Mouse (Mus musculus) embryonic facial prominence, embryonic 11.5 days (tissue): Measurements from ENCODE around the gene Col25a1. TPM values are rescaled to one million over a fixed set of nuclear protein-coding genes. Genes with fewer than 3 reads are reported as not detected.

Source experiments
- ATAC-seq: fragments of 200-750 bp; cut with Nextera tagmentation; replicated peaks from 2 replicates; pipeline ENCODE4 v1.8.0; 2017; ENCODE audit warnings: low read depth; ENCODE audit not compliant: insufficient number of reproducible peaks, low FRiP score, low TSS enrichment
- DNase-seq: peaks from one replicate; pipeline ENCODE4 v3.0.0-alpha.2; 2015; ENCODE audit warnings: low spot score
- H3K27ac ChIP-seq: fragments of 300-500 bp; sonication (generic); replicated peaks from 2 replicates; pipeline ENCODE4 v1.5.1; 2014; ENCODE audit warnings: mild to moderate bottlenecking, low read depth, low read length, control low read depth
- H3K27me3 ChIP-seq: fragments of 300-500 bp; sonication (generic); 2 replicates; pipeline ENCODE4 v1.6.1; 2014; ENCODE audit warnings: mild to moderate bottlenecking, low read length, moderate library complexity, mixed read lengths; ENCODE audit not compliant: control insufficient read depth, insufficient read depth
- H3K36me3 ChIP-seq: fragments of 300-500 bp; sonication (generic); replicated peaks from 2 replicates; pipeline ENCODE4 v1.6.1; 2014; ENCODE audit warnings: low read depth, mild to moderate bottlenecking, low read length, moderate library complexity, mixed read lengths; ENCODE audit not compliant: control insufficient read depth, insufficient read depth
- H3K4me1 ChIP-seq: fragments of 300-500 bp; sonication (generic); 2 replicates; pipeline ENCODE4 v1.6.1; 2014; ENCODE audit warnings: low read length, mixed read lengths; ENCODE audit not compliant: control insufficient read depth, insufficient read depth
- H3K4me2 ChIP-seq: fragments of 300-500 bp; sonication (generic); 2 replicates; pipeline ENCODE4 v1.6.1; 2014; ENCODE audit warnings: low read depth, mild to moderate bottlenecking, control low read depth, low read length, moderate library complexity
- H3K4me3 ChIP-seq: fragments of 300-500 bp; sonication (generic); 2 replicates; pipeline ENCODE4 v1.5.1; 2014; ENCODE audit warnings: low read depth, low read length, control low read depth
- H3K9ac ChIP-seq: fragments of 300-500 bp; sonication (generic); replicated peaks from 2 replicates; pipeline ENCODE4 v1.6.1; 2014; ENCODE audit warnings: mild to moderate bottlenecking, control low read depth, low read length
- H3K9me3 ChIP-seq: fragments of 300-500 bp; sonication (generic); replicated peaks from 2 replicates; pipeline ENCODE4 v1.6.1; 2016; ENCODE audit warnings: mild to moderate bottlenecking, low read length, inconsistent platforms, mixed read lengths; ENCODE audit not compliant: control insufficient read depth
- WGBS: fragments of 180-500 bp; shearing (Covaris S2); extraction: QIAGEN DNeasy Blood & Tissue Kit; methylation state at CpG from one replicate; pipeline ENCODE4 v1.1.7; 2014; 5-methylcytosine and 5-hydroxymethylcytosine counted together
- polyA plus RNA-seq: library from polyadenylated mRNA; unstranded; fragments of >200 nt; fragmentation: Nextera tagmentation; extraction: Ambion mirVana; gene quantifications from 2 replicates; pipeline ENCODE4 v1.2.1, GENCODE M21; 2014

Col25a1 gene
- polyA plus RNA-seq, 1 experiment from 2014 or later = 11.1 TPM

DNA sequence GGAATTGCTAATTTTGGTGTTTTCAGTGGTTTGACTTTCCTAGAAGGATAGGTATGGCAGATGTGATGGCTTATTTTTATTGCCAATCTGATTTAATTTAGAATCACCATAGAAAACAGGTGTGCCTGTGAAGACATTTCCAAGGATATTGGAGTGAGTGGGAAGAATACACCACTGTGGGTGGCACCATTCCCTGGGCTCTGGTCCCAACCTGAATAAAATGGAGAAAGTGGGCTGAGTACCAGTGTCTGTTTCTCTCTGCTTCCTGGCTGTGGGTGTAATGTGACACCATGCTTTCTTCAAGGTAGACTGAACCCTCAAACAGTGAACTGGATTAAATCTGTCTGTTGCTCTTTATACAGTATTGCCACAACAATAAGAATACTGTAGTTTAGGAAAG is 265.3 kb downstream of the Col25a1 start:
- ATAC-seq (no peak), DNase-seq (no peak)
- Histone ChIP-seq H3K4me3 (no peak overlapping the region), H3K9ac (no peak overlapping the region), H3K27me3 (no peaks in the 10 kb centered on the region), H3K9me3 (no peaks in the 10 kb centered on the region), H3K36me3 (no peaks in the 10 kb centered on the region), H3K4me1 (no peaks in the 10 kb centered on the region), H3K4me2 (no peak overlapping the region), H3K27ac (no peak overlapping the region)

DNA sequence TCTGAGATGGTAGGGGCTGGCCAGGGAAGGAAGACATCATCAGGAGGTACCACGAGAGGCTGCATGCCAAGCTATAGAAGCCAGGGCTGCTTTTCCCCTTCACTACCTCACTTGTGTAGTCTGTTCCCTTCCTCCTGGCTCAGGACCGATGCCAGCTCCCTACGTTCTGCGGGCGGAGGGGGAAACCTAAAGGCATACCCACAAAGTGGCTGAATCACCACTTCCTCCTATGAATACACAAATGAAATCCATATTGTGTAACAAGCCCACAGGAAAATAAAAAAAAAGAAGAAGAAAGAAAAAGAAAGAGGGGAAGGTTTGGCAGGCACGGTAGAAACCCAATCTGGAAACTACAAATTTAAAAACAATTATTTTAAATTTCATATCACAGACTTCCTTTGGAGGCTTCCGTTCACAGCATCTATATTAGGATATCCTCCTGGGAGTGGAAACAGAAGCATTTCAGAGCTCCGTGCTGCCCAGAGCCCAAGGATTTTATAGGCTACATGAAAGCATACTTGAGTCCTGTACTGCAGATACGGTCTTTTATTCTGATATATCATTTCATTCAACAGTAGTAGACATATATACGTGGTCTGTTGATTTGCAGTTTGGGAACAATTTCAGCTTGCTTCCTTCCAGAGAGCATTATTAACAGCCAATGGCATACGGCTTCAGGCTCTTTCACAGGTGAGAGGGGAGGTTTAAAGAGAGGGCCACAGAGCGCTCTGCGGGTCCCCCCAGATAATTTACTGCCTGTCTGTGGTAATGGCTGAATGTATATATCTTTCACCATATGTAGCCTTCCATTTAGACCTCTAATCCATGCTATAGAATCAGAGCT is 269.6 kb downstream of the Col25a1 start:
- no peak overlapping the region for H3K9ac ChIP-seq
- H3K4me1 ChIP-seq = no peaks in the 10 kb centered on the region
- no peaks in the 10 kb centered on the region for H3K9me3 ChIP-seq
- no peaks in the 10 kb centered on the region for H3K36me3 ChIP-seq
- no peak overlapping the region for H3K4me2 ChIP-seq
- ATAC-seq (no peak), DNase-seq (no peak)
- H3K27ac ChIP-seq = no peak overlapping the region
- H3K27me3 ChIP-seq = no peaks in the 10 kb centered on the region
- 73% methylated on average over 13 of the region's 13 CpGs for WGBS
- no peak overlapping the region for H3K4me3 ChIP-seq

DNA sequence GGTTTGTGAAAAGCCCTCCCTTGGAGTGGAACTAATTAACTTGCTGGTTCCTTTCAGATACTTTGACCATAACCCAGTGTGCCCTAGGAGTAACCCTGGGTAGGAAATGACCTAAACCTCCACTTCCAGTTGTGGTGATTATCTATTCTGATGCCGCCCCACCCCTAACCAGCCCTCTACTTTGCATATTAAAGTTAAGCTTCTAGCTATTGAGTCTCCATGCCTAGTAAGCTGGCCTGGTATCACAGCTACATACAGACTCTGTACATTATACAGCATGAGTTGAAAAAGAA is 270.2 kb downstream of the Col25a1 start:
- Histone ChIP-seq H3K27ac (no peak overlapping the region), H3K4me2 (no peak overlapping the region), H3K4me3 (no peak overlapping the region), H3K36me3 (no peaks in the 10 kb centered on the region), H3K27me3 (no peaks in the 10 kb centered on the region), H3K9me3 (no peaks in the 10 kb centered on the region), H3K9ac (no peak overlapping the region), H3K4me1 (no peaks in the 10 kb centered on the region)
- ATAC-seq (no peak), DNase-seq (no peak)
- WGBS = 60% methylated on average over 1 of the region's 1 CpGs

DNA sequence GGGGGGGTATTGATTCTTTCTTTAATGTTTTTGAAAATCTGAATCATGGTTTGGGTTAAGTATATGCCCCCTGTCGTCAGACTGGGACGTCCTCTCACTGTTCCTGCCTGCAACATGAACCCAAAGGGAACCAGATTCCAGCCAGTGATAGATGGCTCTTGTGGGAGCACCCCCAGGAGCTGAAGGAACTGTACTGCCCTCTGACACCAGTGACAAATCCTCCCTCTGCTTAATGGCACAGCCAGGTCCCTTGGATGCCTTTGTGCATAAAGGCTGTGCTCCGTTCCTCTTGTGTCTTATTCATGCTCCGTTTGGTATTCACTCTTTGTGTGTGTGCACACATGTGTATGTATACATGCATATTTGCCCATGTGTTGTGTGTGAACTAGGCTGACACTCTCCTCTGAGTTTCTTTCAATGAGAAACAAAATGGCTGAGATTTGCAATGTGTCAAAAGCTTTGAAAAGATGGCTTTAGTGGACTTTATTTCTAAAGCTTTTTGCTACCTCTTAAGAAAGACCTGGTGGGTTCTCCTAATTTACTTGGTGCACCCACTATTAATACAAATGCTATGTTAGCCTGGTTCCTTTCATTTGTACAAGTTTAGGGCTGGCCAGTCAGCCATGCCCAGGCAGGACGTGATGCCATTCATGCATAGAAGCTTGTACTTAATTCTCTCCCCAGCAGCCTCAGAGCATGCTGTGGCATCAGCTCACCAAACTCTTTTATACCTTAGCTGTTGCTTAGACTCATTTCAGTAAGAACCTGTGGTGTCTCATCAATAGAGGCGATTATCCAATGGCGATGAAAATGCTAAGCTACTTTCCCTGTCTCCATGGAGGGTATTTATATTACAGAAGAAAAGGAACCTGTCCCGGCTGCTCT is 273.5 kb downstream of the Col25a1 start:
- Histone ChIP-seq H3K4me3 (no peak overlapping the region), H3K9ac (no peak overlapping the region), H3K27me3 (no peaks in the 10 kb centered on the region), H3K4me1 (no peaks in the 10 kb centered on the region), H3K9me3 (no peaks in the 10 kb centered on the region), H3K27ac (no peak overlapping the region), H3K4me2 (no peak overlapping the region), H3K36me3 (no peaks in the 10 kb centered on the region)
- WGBS = 64% methylated on average over 8 of the region's 8 CpGs
- no peak for ATAC-seq
- DNase-seq = no peak

DNA sequence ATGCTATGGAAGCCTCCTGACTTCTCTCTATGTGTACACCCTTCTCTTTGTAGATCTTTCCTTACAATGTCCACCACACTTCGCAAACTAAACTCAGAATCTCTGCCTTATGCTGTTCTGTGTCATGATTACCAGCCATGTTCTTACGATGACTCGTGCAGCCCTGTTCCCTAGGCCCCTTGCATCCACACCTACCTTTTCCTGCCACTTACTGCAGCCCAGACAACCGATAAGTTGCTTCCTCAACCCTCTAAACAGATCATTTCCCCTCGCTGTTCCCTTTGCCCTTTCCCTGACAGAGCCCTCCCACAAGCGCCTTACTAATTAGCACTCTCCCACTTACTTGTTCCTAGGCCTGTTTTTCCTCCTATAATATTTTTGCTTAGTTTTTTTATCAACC is 275.9 kb downstream of the Col25a1 start:
- WGBS = 62% methylated on average over 6 of the region's 6 CpGs
- no peak overlapping the region for H3K27ac ChIP-seq
- H3K9ac ChIP-seq = no peak overlapping the region
- no peak overlapping the region for H3K4me3 ChIP-seq
- H3K9me3 ChIP-seq = no peaks in the 10 kb centered on the region
- ATAC-seq (no peak), DNase-seq (no peak)
- no peaks in the 10 kb centered on the region for H3K27me3 ChIP-seq
- no peaks in the 10 kb centered on the region for H3K4me1 ChIP-seq
- H3K36me3 ChIP-seq = no peaks in the 10 kb centered on the region
- H3K4me2 ChIP-seq = no peak overlapping the region

DNA sequence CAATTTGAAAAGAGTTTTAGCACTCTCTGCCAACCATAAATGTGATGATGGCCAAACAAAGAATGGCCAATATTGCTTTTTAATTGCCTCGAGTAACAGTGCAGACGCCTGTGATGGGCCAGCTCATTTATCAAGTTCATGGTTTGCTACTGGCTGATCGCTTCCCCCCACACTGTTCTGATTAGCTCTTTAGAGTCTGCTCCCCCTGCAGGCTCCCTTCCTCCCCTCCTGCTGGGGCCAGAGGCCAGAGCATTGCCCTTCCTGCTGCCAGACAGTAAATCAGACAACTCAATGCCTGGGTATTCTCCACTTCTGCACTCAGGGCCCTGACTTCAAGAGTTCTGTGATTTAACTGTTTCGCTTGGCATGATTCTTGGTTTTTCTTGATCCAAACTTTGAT is 281.9 kb downstream of the Col25a1 start:
- no peak for ATAC-seq
- DNase-seq = peak; percentile 68

DNA sequence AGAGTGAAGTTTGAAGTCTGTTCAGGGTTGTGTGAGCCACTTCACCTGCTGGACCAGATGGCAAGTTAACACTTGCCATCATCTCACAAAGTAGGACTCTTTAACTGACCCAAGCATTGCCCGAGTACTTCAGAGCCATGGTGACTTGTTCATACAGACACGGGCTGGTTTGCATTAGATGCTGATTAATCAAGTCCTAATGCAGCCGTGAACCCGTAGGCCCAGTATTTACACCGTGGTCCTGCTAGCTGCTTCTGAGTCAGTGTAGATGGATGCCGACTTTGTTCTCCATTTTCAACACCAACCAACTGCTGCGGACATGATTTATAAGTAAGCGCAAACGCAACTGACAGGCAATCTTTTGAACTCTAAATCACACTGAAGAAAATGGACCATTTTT is 287.6 kb downstream of the Col25a1 start:
- Histone ChIP-seq H3K9me3 (no peaks in the 10 kb centered on the region), H3K4me3 (no peak overlapping the region), H3K4me1 (no peaks in the 10 kb centered on the region), H3K27ac (no peak overlapping the region), H3K9ac (no peak overlapping the region), H3K4me2 (no peak overlapping the region), H3K27me3 (no peaks in the 10 kb centered on the region), H3K36me3 (no peaks in the 10 kb centered on the region)
- no peak for DNase-seq
- 73% methylated on average over 9 of the region's 9 CpGs for WGBS
- ATAC-seq = no peak

More for the DNA sequence above, 281.9 kb downstream of the Col25a1 start:
- no peaks in the 10 kb centered on the region for H3K27me3 ChIP-seq
- H3K9me3 ChIP-seq = no peaks in the 10 kb centered on the region
- H3K27ac ChIP-seq = no peak overlapping the region
- no peaks in the 10 kb centered on the region for H3K36me3 ChIP-seq
- H3K4me1 ChIP-seq = no peaks in the 10 kb centered on the region
- no peak overlapping the region for H3K9ac ChIP-seq
- WGBS = 24% methylated on average over 4 of the region's 4 CpGs
- no peak overlapping the region for H3K4me2 ChIP-seq
- H3K4me3 ChIP-seq = no peak overlapping the region

DNA sequence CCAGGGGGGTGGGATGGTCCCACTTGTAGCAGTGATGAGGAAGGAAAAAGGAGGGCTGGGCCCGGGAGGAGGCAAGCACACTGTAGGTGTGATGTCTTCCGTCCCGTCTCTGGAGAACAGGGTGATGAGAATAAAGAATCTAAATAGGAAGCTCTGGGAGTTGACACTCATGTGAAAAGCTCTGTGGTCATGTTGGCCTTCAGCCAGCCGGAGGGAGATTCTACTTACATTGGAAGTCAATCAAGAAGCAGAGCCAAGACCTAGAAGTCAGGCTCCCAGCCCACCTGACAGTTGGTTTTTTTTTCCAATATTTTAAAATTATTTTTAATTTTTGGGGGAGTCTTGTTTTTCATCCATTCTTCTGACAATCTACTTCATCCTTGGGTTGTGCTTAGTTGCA is 297.5 kb downstream of the Col25a1 start:
- no peaks in the 10 kb centered on the region for H3K9me3 ChIP-seq
- ATAC-seq = no peak
- no peak overlapping the region for H3K9ac ChIP-seq
- no peaks in the 10 kb centered on the region for H3K4me1 ChIP-seq
- H3K4me2 ChIP-seq = no peak overlapping the region
- no peaks in the 10 kb centered on the region for H3K27me3 ChIP-seq
- H3K36me3 ChIP-seq = no peaks in the 10 kb centered on the region
- WGBS = 88% methylated on average over 4 of the region's 4 CpGs
- H3K27ac ChIP-seq = no peak overlapping the region
- no peak overlapping the region for H3K4me3 ChIP-seq
- no peak for DNase-seq
